Mouse (Mus musculus): ENCODE measurements around the gene Olfr1252. TPM values are rescaled to one million over a fixed set of nuclear protein-coding genes. Genes with fewer than 3 reads are reported as not detected.

Gene Olfr1252
- total RNA-seq (2017): 0.23 TPM in 1 of 2 replicates, not detected in the other

- ATAC-seq (ENCODE audit: extremely low read depth, insufficient number of reproducible peaks, low FRiP score, poor library complexity, severe bottlenecking): no peak
Measured at GRCm38 (mm10) chr2:89724912-89725311, at the start of gene Olfr1252. TSS of gene Olfr1252 (minus strand) at chr2:89725012.

GRCm38 (mm10) chr2:89756990-89757389 lies 32.2 kb upstream of the Olfr1252 start, which contains the start of gene Olfr1253:
TSS of gene Olfr1253 (minus strand) at chr2:89757090.
- no peak for ATAC-seq (ENCODE audit: extremely low read depth, insufficient number of reproducible peaks, low FRiP score, poor library complexity, severe bottlenecking)

GRCm38 (mm10) chr2:89691980-89692379 lies 32.8 kb downstream of the Olfr1252 start:
- no peak for ATAC-seq (ENCODE audit: extremely low read depth, insufficient number of reproducible peaks, low FRiP score, poor library complexity, severe bottlenecking)

- no peak for ATAC-seq (ENCODE audit: extremely low read depth, insufficient number of reproducible peaks, low FRiP score, poor library complexity, severe bottlenecking)
Measured at GRCm38 (mm10) chr2:89671836-89672235, 53.0 kb downstream of the Olfr1252 start, which contains the start of gene Olfr1251. TSS of gene Olfr1251 (minus strand) at chr2:89671936.

Other genes starting within 250 kb of the Olfr1252 start
- not detected in 2 replicates for gene Olfr1241, start 237.9 kb downstream of the Olfr1252 start, total RNA-seq (2017)
- not detected in 2 replicates for gene Olfr1242, start 226.7 kb downstream of the Olfr1252 start, total RNA-seq (2017)
- gene Olfr1243, start 193.5 kb downstream of the Olfr1252 start, total RNA-seq (2017): not detected in 2 replicates
- gene Olfr1245, start 146.6 kb downstream of the Olfr1252 start, total RNA-seq (2017): not detected in 2 replicates
- gene Olfr1246, start 131.9 kb downstream of the Olfr1252 start, total RNA-seq (2017): 0.12 and 0.35 TPM in 2 replicates
- 0.12 TPM in 1 of 2 replicates, not detected in the other for gene Olfr1247, start 110.9 kb downstream of the Olfr1252 start, total RNA-seq (2017)
- not detected in 2 replicates for gene Olfr1248, start 106.8 kb downstream of the Olfr1252 start, total RNA-seq (2017)
- gene Olfr1249, start 90.0 kb downstream of the Olfr1252 start, total RNA-seq (2017): not detected in 2 replicates
- gene Olfr1250, start 63.5 kb downstream of the Olfr1252 start, total RNA-seq (2017): 0.35 TPM in 1 of 2 replicates, not detected in the other
- not detected in 2 replicates for gene Olfr1251, start 53.1 kb downstream of the Olfr1252 start, total RNA-seq (2017)
- gene Olfr1253, start 32.1 kb upstream of the Olfr1252 start, total RNA-seq (2017): 0.12 TPM in 1 of 2 replicates, not detected in the other
- gene Olfr1254, start 68.6 kb upstream of the Olfr1252 start, total RNA-seq (2017): not detected in 2 replicates
- not detected in 2 replicates for gene Olfr1255, start 87.0 kb upstream of the Olfr1252 start, total RNA-seq (2017)
- not detected in 2 replicates for gene Olfr1256, start 116.5 kb upstream of the Olfr1252 start, total RNA-seq (2017)
- gene Olfr48, start 123.2 kb upstream of the Olfr1252 start, total RNA-seq (2017): not detected in 2 replicates
- not detected in 2 replicates for gene Olfr1257, start 153.4 kb upstream of the Olfr1252 start, total RNA-seq (2017)
- not detected in 2 replicates for gene Olfr1258, start 202.3 kb upstream of the Olfr1252 start, total RNA-seq (2017)
- gene Olfr1259, start 223.7 kb upstream of the Olfr1252 start, total RNA-seq (2017): not detected in 2 replicates
- not detected in 2 replicates for gene Olfr1260, start 249.3 kb upstream of the Olfr1252 start, total RNA-seq (2017)